Mouse (Mus musculus) liver, embryonic 14.5 days (tissue): Measurements from ENCODE around the gene Proca1.

Source experiments
- CTCF ChIP-seq: IDR thresholded peaks from 2 replicates; pipeline ENCODE4 v1.5.1; 2016; ENCODE audit warnings: antibody characterized with exemption, low read depth, control low read depth
- EP300 ChIP-seq: IDR thresholded peaks from 2 replicates; pipeline ENCODE4 v1.6.1; 2016; ENCODE audit warnings: antibody characterized with exemption, low read depth

DNA sequence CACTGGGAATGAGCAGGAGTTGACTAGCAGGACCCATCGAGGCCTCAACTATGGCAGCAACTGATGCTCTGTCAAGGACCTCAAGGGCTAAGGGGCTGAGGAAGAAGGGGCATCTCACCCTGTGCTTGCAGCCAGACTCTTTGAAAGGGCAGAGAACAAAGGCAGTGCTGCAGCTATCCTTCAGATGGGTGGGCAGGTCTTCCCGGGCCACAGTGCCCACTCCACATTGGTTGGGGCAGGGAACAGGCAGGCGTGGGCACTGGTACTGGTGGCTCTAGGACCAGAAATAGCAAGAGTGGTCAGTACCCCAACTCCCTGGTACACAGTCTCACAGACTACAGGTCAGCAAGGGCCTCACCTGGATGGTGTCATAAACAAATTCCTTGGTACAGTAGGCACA is 32.5 kb upstream of the Proca1 start:
- no peak for TF ChIP-seq CTCF
- no peak for TF ChIP-seq EP300
